Mouse (Mus musculus) kidney, embryonic 14.5 days (tissue): ENCODE measurements around the gene Timm23. TPM values are rescaled to one million over a fixed set of nuclear protein-coding genes. Genes with fewer than 3 reads are reported as not detected.
A peak's percentile ranks its signal among the peaks of the same experiment; 100 is the strongest.

Source experiments
- ATAC-seq: fragments of 200-750 bp; cut with Nextera tagmentation; 2 replicates; pipeline ENCODE4 v1.8.0; 2017; ENCODE audit warnings: moderate number of reproducible peaks, mild to moderate bottlenecking, moderate TSS enrichment, moderate library complexity; ENCODE audit not compliant: low FRiP score, low TSS enrichment
- H3K27ac ChIP-seq: fragments of 300-500 bp; sonication (generic); 2 replicates; pipeline ENCODE4 v1.5.1; 2014; ENCODE audit warnings: low read depth, mild to moderate bottlenecking, low read length, moderate library complexity, mixed read lengths
- H3K27me3 ChIP-seq: fragments of 300-500 bp; sonication (generic); 2 replicates; pipeline ENCODE4 v1.6.1; 2014; ENCODE audit warnings: mild to moderate bottlenecking, low read length; ENCODE audit not compliant: control insufficient read depth, insufficient read depth
- H3K36me3 ChIP-seq: fragments of 300-500 bp; sonication (generic); 2 replicates; pipeline ENCODE4 v1.6.1; 2014; ENCODE audit warnings: low read length, mixed read lengths; ENCODE audit not compliant: control insufficient read depth, insufficient read depth
- H3K4me1 ChIP-seq: fragments of 300-500 bp; sonication (generic); 2 replicates; pipeline ENCODE4 v1.6.1; 2014; ENCODE audit warnings: low read length, mixed read lengths; ENCODE audit not compliant: control insufficient read depth, insufficient read depth
- H3K4me2 ChIP-seq: fragments of 300-500 bp; sonication (generic); replicated peaks from 2 replicates; pipeline ENCODE4 v1.6.1; 2014; ENCODE audit warnings: low read depth, mild to moderate bottlenecking, low read length
- H3K4me3 ChIP-seq: fragments of 300-500 bp; sonication (generic); 2 replicates; pipeline ENCODE4 v1.5.1; 2014; ENCODE audit warnings: mild to moderate bottlenecking, low read length
- H3K9ac ChIP-seq: fragments of 300-500 bp; sonication (generic); 2 replicates; pipeline ENCODE4 v1.6.1; 2014; ENCODE audit warnings: low read depth, mild to moderate bottlenecking, low read length, moderate library complexity
- H3K9me3 ChIP-seq: fragments of 300-500 bp; sonication (generic); 2 replicates; pipeline ENCODE4 v1.6.1; 2016; ENCODE audit warnings: low read length; ENCODE audit not compliant: control insufficient read depth
- WGBS: fragments of 180-500 bp; shearing (Covaris S2); extraction: QIAGEN DNeasy Blood & Tissue Kit; methylation state at CpG from one replicate; pipeline ENCODE4 v1.1.7; 2014; 5-methylcytosine and 5-hydroxymethylcytosine counted together
- polyA plus RNA-seq: library from polyadenylated mRNA; unstranded; fragments of >200 nt; fragmentation: Nextera tagmentation; extraction: Ambion mirVana; gene quantifications from 2 replicates; pipeline ENCODE4 v1.2.1, GENCODE M21; 2014

The Timm23 gene
- polyA plus RNA-seq, 1 experiment from 2014 or later: 335 TPM

- H3K27me3 ChIP-seq: no peaks in the 10 kb centered on the region
- 30% methylated on average over 7 of the region's 7 CpGs for WGBS
- peak overlapping the region; percentile 65 for H3K4me3 ChIP-seq
- H3K4me2 ChIP-seq: peak overlapping the region; percentile 75
- peaks cover 20% of the 10 kb centered on the region for H3K4me1 ChIP-seq
- no peak overlapping the region for H3K27ac ChIP-seq
- H3K9ac ChIP-seq: peak overlapping the region; percentile 77
- no peaks in the 10 kb centered on the region for H3K36me3 ChIP-seq
- H3K9me3 ChIP-seq: no peaks in the 10 kb centered on the region
- ATAC-seq: no peak
These were observed 41.1 kb downstream of the Timm23 start for GRCm38 (mm10) chr14:32160563-32160962.

- WGBS: under 1% methylated on average over 40 of the region's 40 CpGs
- Histone ChIP-seq H3K27ac (peak within 1 kb of the TSS; percentile 73), H3K4me2 (peak within 1 kb of the TSS; percentile 75), H3K36me3 (no peaks in the 10 kb centered on the region), H3K4me3 (peak within 1 kb of the TSS; percentile 65), H3K9ac (peak within 1 kb of the TSS; percentile 77), H3K27me3 (no peaks in the 10 kb centered on the region), H3K4me1 (peaks cover 12% of the 10 kb centered on the region), H3K9me3 (no peaks in the 10 kb centered on the region)
- ATAC-seq: peak; percentile 97
These were observed 41.9 kb downstream of the Timm23 start, which contains the start of gene Ncoa4 for GRCm38 (mm10) chr14:32159690-32160246. TSS of gene Ncoa4 (plus strand) at chr14:32159865.

- no peaks in the 10 kb centered on the region for H3K9me3 ChIP-seq
- peak; percentile 36; the same call in 1 of the 2 replicates for ATAC-seq
- peak overlapping the region; percentile 77; the same call in 1 of the 2 replicates for H3K9ac ChIP-seq
- peaks cover 12% of the 10 kb centered on the region for H3K4me1 ChIP-seq
- 44% methylated on average over 4 of the region's 4 CpGs for WGBS
- H3K27ac ChIP-seq: 0 out of 2 replicates have a peak overlapping the region, but pooled peaks have one; percentile 47
- no peaks in the 10 kb centered on the region for H3K36me3 ChIP-seq
- H3K4me2 ChIP-seq: peak overlapping the region; percentile 75
- H3K4me3 ChIP-seq: peak overlapping the region; percentile 65
- H3K27me3 ChIP-seq: no peaks in the 10 kb centered on the region
These were observed 42.5 kb downstream of the Timm23 start for GRCm38 (mm10) chr14:32159150-32159670.

GRCm38 (mm10) chr14:32154758-32155157, 46.9 kb downstream of the Timm23 start:
- 91% methylated on average over 6 of the region's 6 CpGs for WGBS
- H3K4me3 ChIP-seq: no peak overlapping the region
- H3K4me1 ChIP-seq: no peaks in the 10 kb centered on the region
- no peaks in the 10 kb centered on the region for H3K36me3 ChIP-seq
- no peaks in the 10 kb centered on the region for H3K9me3 ChIP-seq
- no peak for ATAC-seq
- no peak overlapping the region for H3K4me2 ChIP-seq
- no peaks in the 10 kb centered on the region for H3K27me3 ChIP-seq
- no peak overlapping the region for H3K9ac ChIP-seq
- no peak overlapping the region for H3K27ac ChIP-seq

- no peak overlapping the region for H3K4me2 ChIP-seq
These were observed 48.5 kb downstream of the Timm23 start for GRCm38 (mm10) chr14:32153156-32153555.

GRCm38 (mm10) chr14:32152243-32152965, 49.3 kb downstream of the Timm23 start:
- no peak for ATAC-seq
- 88% methylated on average over 18 of the region's 18 CpGs for WGBS
- no peak overlapping the region for H3K27ac ChIP-seq
- no peak overlapping the region for H3K4me3 ChIP-seq
- H3K9me3 ChIP-seq: peaks cover 7% of the 10 kb centered on the region; the same call in 1 of the 2 replicates
- H3K9ac ChIP-seq: no peak overlapping the region
- no peaks in the 10 kb centered on the region for H3K27me3 ChIP-seq
- H3K36me3 ChIP-seq: no peaks in the 10 kb centered on the region
- H3K4me2 ChIP-seq: no peak overlapping the region
- H3K4me1 ChIP-seq: no peaks in the 10 kb centered on the region

More at GRCm38 (mm10) chr14:32153156-32153555, 48.5 kb downstream of the Timm23 start:
- ATAC-seq: no peak
- no peaks in the 10 kb centered on the region for H3K27me3 ChIP-seq
- no peaks in the 10 kb centered on the region for H3K4me1 ChIP-seq
- H3K9ac ChIP-seq: no peak overlapping the region
- H3K9me3 ChIP-seq: peaks cover 2% of the 10 kb centered on the region; the same call in 1 of the 2 replicates
- WGBS: 100% methylated on average over 2 of the region's 2 CpGs
- no peak overlapping the region for H3K27ac ChIP-seq
- no peak overlapping the region for H3K4me3 ChIP-seq
- no peaks in the 10 kb centered on the region for H3K36me3 ChIP-seq

GRCm38 (mm10) chr14:32150872-32151271, 50.8 kb downstream of the Timm23 start:
- Histone ChIP-seq H3K36me3 (no peaks in the 10 kb centered on the region), H3K9ac (no peak overlapping the region), H3K4me3 (no peak overlapping the region), H3K4me2 (no peak overlapping the region), H3K4me1 (no peaks in the 10 kb centered on the region), H3K9me3 (peaks cover 7% of the 10 kb centered on the region; the same call in 1 of the 2 replicates), H3K27ac (no peak overlapping the region), H3K27me3 (no peaks in the 10 kb centered on the region)
- 83% methylated on average over 2 of the region's 2 CpGs for WGBS
- no peak for ATAC-seq

- ATAC-seq: no peak
- Histone ChIP-seq H3K36me3 (no peaks in the 10 kb centered on the region), H3K9me3 (peaks cover 7% of the 10 kb centered on the region; the same call in 1 of the 2 replicates), H3K27ac (no peak overlapping the region), H3K4me3 (no peak overlapping the region), H3K27me3 (no peaks in the 10 kb centered on the region), H3K4me1 (no peaks in the 10 kb centered on the region), H3K9ac (no peak overlapping the region), H3K4me2 (no peak overlapping the region)
- WGBS: 60% methylated on average over 2 of the region's 2 CpGs
These were observed 55.1 kb downstream of the Timm23 start for GRCm38 (mm10) chr14:32146578-32146977.
